Mouse (Mus musculus): ENCODE measurements at regions not wholly inside any gene's neighbourhood (a gene's known extent, or its start where the extent isn't known, plus 50 kb on each side); places are given as distances from the start of the nearest gene placed in this dataset.

DNA sequence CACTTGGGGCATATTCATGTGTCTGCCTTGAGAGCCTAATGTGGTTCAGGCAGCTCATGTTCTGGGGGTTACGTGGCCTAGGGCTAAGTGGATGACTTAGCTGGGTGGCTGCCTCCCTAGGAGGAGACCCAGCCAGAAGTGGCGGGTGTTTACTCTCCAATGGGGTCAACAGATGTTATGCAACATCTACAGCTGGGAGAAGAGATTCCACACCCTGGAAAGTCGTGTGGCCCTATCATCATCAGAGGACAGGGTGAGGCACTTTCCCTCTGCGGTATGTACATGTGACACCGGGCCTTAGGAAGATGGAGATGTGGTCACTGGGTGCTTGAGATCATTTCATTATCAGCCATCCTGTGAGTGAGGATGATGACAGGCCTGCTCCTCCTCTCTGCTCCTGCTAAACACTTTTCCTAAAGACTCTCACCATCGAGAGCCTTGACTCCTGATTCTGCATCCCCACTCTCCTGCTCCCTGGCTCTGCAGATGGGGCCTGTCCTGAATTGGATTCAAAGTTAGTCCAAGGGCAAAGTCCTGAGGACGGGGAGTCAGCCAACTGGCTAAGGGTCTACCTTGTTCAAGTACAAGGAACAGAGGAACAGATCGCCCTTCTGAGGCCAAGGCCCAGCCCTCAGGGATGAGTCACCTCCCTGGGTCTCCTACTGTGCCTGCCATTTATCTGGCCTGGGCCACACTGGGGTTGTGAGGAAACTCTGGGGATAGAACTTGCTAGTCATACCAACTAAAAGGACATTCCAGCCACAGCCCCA lies 99.8 kb upstream of the Cops8 start:
- no peak for DNase-seq (ENCODE audit: low spot score in 2 of 2)

DNA sequence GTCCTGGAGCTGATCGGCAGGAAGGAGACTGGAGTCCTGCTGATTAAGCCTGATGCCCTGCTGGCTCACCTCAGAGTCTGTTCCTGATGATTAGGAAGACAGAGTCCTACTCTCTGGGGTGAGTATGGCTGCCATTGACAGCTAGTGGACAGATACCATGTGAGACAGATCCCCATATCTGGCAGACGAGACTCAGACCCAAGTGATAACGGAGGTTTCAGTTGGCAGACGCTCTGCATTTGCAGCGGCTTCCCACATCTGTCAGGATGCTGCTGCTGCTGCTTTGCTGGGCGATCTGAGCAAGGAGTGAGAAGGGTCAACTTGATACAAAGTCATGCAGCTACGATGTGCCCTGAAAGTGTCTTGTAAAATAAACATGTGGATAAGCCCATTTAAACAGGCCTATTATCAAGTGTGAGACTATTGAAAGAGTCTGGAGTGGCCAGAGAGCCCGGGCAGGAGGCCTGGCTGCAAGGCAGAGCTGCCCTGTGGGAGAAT lies 98.1 kb upstream of the Cops8 start:
- no peak for DNase-seq (ENCODE audit: low spot score in 2 of 2)

DNA sequence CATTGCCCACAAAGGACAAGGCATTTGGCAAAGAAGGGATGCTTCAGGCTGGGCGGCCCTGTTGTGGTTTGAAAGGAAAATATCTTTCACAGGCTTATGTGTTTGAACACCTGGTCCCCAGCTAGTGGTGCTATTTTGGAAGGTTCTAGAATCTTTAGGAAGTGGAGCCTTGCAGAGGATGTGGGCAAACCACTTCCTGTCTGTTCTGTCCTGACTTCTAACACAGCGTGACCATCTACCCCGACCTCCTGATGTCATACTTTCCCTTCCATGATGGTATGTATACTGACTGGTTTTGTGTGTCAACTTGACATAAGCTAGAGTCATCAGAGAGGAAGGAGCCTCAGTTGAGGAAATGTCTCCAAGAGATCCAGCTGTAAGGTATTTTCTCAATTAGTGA lies 97.2 kb upstream of the Cops8 start:
- DNase-seq (ENCODE audit: low spot score in 2 of 2) = peak in 1 of 2 experiments; percentile 6

DNA sequence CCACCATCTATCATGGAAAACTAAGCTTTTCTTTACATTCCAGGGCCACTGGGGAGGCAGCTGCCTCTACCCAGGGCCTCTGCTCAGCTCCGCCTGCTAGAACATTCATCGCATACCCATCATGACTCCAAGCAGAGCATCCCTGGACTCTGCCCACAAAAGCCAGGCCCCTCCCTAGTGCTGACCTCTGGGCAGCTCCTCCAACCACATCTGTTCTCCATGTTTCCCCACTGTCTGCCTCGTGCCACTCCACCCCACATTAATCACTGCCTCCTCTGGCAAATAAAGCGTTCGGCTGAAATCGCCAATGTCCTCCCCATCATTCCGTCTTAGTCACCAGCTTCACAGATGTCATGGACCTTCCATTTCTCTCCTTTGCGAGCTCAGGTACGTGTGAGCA lies 96.2 kb upstream of the Cops8 start:
- DNase-seq (ENCODE audit: low spot score in 2 of 2) = no peak

GRCm38 (mm10) chr1:90509371-90509770 lies 93.4 kb upstream of the Cops8 start:
- DNase-seq (ENCODE audit: low spot score in 2 of 2) = no peak

- DNase-seq (ENCODE audit: low spot score in 2 of 2) = no peak
Observed at GRCm38 (mm10) chr1:90513442-90514070, 89.2 kb upstream of the Cops8 start.

GRCm38 (mm10) chr1:90514176-90514575 lies 88.6 kb upstream of the Cops8 start:
- no peak for DNase-seq (ENCODE audit: low spot score in 2 of 2)

GRCm38 (mm10) chr1:90518584-90519265 lies 84.1 kb upstream of the Cops8 start:
- DNase-seq (ENCODE audit: low spot score in 2 of 2) = no peak

DNA sequence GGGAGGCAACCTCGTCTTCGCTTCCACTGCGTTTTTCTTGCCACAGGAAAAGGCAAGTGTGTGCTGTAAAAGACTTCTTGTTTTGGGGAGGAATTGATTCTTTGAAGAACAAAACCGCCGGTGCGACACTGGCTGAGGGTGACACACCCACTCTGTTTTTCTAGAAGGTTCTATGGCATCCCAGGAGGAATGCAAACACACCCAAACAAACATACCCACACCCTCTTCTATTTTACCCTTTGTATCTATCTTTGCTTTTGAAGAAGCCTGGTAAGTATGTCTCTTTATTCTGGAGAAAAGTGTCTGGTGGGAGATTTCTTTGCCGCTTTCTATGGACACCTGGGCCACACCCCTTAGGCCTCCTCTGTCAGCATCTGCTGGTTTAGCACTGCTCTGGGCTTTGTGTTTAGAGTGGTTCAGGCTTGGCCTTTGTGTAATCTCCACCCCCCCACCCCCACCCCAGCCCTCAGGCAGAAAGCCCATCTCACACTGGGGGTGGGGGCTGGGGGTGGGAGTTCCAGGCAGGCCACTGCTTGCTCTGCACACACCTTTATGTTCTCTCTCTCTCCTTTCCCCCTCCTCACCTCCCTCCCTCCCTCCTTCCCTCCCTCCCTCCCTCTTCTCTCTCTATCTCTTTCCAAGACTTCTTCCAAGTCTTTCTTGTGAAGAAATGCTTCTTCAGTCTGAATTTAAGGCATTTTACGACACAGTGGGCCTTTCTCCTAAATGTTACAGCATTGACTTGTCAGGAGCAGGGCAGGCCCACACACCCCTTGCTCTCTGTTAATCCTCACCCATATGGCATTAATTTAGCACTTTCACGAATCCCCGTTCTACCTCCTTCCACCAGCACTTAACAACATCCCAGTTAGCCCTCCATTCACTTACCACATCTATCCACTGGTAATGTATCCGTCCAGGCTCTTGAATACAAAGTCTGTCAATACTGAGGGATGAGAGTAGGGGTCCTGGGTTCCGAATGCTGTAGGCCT lies 83.2 kb upstream of the Cops8 start:
- DNase-seq (ENCODE audit: low spot score in 2 of 2) = no peak

DNA sequence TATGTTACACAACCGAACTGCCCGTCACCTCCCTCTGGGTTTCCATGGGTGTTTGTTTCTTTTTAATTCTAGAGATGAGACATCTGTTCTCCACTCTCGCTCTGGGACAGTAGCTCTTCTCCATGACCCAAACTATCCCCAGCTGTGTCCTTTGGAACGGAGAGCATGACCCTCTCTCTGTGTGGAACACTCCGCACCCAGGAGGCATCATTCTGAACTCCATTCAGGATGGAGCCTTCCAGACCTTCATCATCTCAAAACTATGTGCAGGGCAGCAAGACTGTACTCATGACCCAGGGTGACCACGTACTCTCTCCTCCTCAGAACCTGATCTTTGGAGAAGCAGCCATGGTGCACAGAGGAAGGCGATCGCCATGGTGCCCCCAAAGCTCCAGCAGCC lies 80.5 kb upstream of the Cops8 start:
- no peak for DNase-seq (ENCODE audit: low spot score in 2 of 2)

GRCm38 (mm10) chr1:90524641-90525220 lies 78.0 kb upstream of the Cops8 start:
- no peak for DNase-seq (ENCODE audit: low spot score in 2 of 2)

DNA sequence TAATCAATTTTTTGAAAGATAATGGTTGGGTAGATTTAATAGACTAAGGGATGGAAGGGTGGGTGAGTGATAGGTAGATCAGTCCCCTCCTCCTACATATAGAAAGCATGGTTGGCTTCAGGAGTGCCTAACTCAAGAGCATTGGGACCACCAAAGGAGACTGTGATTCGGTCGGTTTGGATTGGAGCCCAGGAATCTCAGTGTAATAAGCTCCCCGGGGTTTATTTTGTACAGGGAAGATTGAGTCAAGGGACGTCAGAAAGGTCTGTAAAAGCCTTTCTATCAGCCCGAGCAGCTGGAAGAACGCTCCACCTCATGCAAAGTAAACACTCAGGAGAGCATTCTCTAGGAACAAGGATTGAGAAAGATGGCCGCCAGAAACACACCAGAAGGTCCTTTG lies 76.5 kb upstream of the Cops8 start:
- no peak for DNase-seq (ENCODE audit: low spot score in 2 of 2)

DNA sequence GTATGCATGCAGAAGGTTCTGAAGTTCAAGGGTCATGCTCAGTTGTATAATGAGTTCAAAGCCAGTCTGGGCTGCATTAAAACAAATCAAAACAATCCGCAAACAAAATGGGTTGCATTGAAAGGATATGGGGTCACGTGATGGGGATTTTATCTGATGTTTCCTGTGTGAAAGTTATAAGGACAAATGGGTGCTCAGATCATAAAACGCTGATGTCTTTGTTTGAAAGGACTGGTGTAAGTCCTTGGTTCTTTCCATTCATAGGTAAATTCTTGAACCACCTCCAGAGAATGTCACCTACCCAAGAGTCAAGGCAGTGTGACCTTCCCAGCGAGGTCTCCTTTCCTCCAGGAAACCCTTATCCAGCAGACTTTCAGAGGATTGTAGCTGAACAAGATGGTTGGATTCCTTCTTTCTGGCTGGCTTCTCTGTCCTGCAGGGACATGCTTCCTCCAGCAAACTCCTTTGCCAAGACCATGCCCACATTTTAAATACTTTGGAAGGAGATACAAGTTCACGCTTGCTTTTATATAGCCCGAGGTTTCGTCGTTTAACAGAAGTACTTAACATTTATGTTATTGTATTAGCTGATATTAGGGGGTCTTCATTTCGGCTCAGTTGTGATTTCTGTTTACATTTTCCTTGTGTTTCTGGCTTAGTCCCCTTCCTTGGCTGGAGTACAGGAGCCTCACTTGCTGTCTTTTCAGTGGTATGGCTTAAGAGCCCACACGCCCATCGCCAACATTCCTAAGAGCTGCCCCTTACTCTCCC lies 74.6 kb upstream of the Cops8 start:
- DNase-seq (ENCODE audit: low spot score in 2 of 2) = no peak

- no peak for DNase-seq (ENCODE audit: low spot score in 2 of 2)
Observed at GRCm38 (mm10) chr1:90533481-90533880, 69.3 kb upstream of the Cops8 start.

DNA sequence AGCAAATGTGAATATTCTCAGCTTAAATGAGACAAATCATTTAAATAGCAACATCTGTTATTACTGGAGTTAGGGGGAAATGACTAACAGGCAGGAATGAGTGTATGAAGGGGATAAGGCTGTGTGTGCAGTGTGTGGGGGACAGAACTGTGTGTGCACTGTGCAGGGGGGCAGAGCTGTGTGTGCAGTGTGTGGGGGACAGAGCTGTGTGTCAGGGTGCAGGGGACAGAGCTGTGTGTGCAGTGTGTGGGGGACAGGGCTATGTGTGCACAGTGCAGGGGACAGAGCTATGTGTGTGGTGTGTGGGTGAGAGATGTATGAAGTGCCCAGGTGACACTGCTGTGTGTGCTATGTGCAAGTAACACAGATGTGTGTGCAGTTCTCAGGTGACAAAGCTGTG lies 66.7 kb upstream of the Cops8 start:
- DNase-seq (ENCODE audit: low spot score in 2 of 2) = no peak

DNA sequence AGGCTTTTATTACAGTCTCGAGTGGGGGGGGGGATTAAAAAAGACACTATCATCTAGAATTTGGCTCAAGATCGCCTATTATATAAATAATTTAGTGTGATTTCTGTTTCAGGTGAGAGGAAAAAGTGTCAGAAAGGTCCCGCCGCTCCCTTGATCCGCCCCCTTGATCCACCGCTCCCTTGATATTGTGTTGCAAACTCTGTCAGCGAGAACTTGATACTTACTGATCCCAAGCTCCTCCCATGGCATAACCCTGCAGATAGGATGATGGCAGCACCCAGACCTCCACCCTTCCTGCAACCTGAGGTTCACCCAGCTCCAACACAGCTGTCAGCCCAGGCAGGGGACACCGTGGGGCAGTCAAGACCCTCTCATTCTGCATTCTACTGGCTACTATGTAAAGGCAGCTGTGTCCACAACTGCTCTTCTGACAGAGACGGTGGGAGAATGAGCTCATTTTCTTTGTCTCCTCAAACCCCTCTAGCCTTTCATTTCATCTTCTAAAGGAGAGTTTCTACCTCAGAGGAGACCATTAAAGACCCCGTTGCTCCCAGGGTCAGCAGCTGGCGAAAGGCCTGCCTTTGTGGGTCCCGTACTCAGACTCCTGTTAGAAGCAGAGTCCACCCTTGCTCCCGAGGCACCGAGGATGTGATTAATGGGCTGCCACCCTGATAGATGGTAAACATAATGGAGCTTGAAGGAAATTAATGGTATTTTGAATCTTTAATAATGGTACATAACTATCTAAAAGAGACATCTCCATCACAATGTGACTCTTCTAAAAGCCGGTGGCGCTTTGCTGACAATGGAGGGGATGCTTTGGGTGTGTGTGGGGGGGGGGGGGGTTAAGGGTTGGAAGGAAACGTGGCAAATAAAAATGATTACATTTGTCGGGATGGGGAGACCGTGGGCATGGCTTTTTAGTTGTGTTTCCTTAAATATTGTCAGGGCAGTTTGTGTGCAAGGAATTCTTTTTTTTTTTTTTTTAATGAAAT lies 58.7 kb upstream of the Cops8 start:
- no peak for DNase-seq (ENCODE audit: low spot score in 2 of 2)

GRCm38 (mm10) chr1:90544821-90545536 lies 57.8 kb upstream of the Cops8 start:
- no peak for DNase-seq (ENCODE audit: low spot score in 2 of 2)

GRCm38 (mm10) chr1:90552644-90553043 lies 50.1 kb upstream of the Cops8 start:
- no peak for DNase-seq (ENCODE audit: low spot score in 2 of 2)

All from natural killer cell, adult 2 months (primary cell).